Mouse (Mus musculus) gastrocnemius, postnatal 25 days (tissue): ENCODE measurements at regions not wholly inside any gene's neighbourhood (a gene's known extent, or its start where the extent isn't known, plus 50 kb on each side); places are given as distances from the start of the nearest gene placed in this dataset.

ENCODE experiments used
- DNase-seq: peaks from one replicate; pipeline ENCODE4 v3.0.0; 2022

- DNase-seq: no peak
Measured at GRCm38 (mm10) chr6:100476550-100477366, 189.5 kb upstream of the Rybp start.

DNA sequence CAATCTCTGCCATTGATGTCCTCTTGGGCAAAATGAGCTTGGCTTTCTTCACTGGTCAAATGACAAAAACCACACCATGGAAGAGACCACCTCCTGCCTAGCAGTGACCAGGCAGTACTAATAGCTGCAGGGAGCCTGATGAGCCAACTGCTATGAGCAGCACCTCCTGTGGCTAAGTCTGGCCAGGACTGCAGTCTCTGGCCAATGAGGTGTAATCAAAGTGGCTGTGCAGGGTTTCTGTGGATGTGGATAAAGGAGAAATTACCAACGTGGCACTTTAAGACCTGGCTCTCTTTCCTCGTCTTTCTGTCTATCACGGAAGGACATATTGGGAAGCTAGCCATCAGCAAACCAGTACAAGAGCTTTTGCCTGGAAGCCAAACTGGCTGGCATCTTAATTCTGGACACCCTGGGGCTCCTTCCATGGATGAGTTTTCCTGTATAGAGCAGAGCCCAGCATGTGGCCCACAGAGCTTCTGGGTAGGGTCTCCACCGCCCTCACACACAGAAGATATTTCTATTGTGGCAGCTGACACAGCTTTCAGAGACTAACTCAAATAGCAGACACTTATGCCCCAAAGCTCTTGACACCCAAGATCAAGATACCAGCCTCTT lies 188.2 kb upstream of the Rybp start:
- DNase-seq: no peak

GRCm38 (mm10) chr6:100474326-100474725 lies 187.0 kb upstream of the Rybp start:
- no peak for DNase-seq

GRCm38 (mm10) chr6:100470071-100470470 lies 182.8 kb upstream of the Rybp start:
- DNase-seq: no peak

- DNase-seq: no peak
Measured at GRCm38 (mm10) chr6:100462757-100463156, 175.5 kb upstream of the Rybp start.

DNA sequence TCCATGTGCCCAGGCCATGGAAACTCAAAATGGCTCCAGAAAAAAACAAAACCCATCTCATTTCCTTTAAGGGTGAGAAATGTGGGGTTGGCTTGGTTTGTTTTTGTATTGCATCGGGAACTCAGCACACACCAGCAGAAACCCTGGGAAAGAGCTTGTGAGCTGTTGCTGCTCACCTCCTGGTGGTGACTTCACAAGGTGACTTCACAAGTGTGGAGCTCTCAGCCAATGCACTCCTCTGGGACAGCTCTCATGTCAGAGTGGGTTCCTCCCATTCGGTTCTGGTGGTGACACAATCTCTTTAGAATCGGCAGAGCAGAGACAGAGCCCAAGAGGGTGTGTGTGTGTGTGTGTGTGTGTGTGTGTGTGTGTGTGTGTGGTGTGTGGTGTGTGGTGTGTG lies 166.1 kb upstream of the Rybp start:
- no peak for DNase-seq

GRCm38 (mm10) chr6:100452097-100453002 lies 165.1 kb upstream of the Rybp start:
- no peak for DNase-seq

DNA sequence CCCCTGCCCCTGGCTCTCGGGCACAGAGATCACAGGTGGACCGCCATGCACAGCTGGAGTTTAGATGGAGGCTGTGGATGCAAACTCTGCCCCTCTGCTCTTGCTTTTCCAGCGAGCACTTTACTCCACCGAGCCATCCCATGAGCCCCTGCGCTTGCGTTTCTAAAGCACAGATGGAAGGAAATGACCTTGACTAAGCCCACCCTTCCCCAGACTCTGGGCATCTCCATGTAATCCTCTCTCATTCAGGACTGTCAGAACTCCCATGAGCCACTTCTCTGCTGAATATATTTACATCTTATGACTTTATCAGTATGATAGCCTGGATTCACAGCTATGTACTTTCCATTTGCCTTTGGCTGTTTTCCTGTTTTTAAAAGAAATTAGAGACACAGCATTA lies 162.8 kb upstream of the Rybp start:
- no peak for DNase-seq

DNA sequence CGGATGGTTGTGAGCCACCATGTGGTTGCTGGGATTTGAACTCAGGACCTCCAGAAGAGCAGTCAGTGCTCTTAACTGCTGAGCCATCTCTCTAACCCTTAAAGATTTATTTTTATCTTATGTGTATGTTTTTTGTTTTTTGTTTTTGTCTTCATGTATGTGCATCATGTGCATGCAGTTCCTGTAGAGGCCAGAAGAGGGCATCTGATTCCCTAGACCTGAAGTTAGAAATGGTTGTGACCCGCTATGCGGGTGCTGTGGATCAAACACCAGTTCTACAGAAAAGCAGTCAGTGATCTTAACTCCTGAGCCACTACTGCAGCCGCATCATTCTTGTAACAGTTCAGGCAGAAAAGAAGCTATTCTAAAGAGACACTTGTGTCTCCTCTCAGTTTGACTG lies 161.8 kb upstream of the Rybp start:
- DNase-seq: no peak

- DNase-seq: no peak
Measured at GRCm38 (mm10) chr6:100447211-100447610, 159.9 kb upstream of the Rybp start.

- DNase-seq: no peak
Measured at GRCm38 (mm10) chr6:100446804-100447203, 159.5 kb upstream of the Rybp start.

GRCm38 (mm10) chr6:100439071-100439737 lies 151.9 kb upstream of the Rybp start:
- no peak for DNase-seq

DNA sequence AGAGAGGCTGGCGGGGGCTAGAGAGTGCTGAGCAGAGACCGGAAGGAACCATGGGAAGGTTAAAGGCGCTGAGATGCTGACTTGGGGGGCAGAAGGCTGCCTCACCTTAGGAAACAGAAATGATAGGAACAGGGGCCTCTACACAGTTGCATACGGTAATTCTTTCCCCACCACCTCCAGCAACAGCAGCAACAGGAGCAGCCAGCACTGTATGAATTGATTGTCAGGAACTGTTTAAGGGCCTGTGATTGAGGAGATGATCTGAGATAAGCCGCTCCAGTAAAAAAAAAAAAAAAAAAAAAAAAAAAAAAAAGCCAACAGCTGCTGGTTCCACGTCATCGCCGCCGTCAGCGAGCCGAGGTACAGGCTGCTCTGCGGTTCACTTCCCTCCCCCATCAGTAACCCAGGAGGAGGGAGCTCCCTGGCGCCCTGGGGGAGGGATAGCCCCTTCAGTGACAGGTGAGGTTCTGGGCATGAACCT lies 151.3 kb upstream of the Rybp start:
- DNase-seq: no peak

DNA sequence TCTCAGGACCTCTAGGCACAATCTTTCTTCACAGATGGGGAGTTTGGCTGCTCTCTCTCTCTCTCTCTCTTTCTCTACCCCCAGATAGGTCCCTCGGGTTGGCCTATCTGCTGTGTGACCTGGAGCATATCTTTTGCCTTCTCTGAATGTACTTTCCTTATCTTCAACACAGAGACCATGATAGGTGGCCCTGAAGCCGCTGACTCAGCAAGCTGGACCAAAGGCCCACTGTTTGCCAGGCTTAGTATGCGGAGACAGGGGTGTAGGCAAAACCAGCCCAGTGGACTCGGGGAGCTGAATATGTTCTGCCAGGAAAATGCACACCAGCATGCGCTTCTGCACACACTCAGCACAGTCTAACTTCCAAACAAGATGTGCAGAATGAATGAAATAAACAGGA lies 150.7 kb upstream of the Rybp start:
- no peak for DNase-seq

DNA sequence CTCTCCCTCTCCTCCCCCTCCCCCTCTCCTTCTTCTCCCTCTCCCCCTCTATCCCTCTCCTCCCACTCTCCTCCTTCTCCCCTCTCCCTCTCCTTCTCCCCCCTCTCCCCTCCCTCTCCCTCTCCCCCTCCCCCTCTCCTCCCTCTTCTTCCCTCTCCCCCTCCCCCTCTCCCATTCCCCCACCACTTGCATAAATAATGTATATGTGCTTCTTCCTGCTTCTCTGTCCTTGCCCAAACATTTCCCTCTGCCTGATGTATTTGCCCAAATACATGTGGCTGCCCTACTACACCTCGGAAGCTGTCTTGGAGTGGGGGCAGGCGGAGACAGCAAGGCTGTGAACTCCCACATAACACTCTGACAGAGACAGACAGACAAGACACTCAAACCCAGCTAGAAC lies 149.2 kb upstream of the Rybp start:
- DNase-seq: no peak

DNA sequence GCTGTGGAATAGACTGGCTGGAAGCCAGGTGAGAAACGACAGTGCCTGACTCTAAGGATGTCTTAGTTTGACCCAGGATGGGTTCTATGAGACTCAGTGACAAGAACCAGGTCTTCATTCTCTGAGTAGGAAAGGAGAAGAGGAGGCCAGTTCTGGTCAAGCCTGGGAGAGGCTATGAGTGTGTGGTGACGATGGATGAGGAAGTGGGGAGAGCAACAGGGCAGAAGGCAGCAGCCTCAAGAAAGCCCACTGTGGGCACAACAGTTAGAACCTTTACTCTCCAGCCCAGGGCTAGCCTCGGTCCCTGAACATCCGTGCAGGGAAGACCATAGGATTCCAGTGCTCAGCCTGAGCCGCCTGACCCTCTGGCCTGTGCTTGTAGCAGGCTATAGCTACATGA lies 147.9 kb upstream of the Rybp start:
- no peak for DNase-seq

DNA sequence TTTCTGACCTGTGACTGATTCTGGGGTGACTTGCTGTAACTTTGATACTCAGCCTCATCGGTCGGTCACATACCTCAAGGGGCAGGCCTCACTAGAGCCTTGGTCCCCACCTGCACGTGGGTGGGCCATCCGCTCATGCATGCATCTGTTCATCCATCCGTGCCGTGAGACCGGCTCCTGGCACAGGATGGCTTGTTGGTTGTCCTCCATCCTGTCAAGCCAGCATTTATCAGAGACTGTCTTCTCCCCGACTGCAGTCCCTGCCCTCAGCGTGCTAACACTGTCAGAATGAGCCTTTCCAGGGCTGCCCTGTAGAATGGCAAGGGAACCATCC lies 146.2 kb upstream of the Rybp start:
- no peak for DNase-seq

GRCm38 (mm10) chr6:100432688-100433533 lies 145.6 kb upstream of the Rybp start:
- no peak for DNase-seq

DNA sequence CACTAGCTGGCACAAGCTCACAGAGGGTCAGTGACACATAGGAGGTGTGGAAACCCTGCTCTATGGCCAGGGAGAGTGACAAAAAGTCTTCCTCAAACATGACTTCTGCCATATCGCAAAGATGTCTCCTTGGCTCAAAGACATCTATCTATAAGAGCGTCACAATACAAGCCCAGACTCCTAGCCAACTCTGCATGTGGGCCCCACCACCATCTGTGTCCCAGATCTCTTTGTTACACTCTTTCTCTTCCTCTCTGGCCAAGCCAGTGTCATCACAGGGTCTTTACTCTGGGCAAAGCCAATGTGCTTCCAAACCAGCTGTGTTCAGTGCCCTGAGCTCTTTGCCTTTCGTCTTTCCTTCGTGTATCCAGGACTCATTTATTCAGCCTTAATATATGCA lies 143.0 kb upstream of the Rybp start:
- DNase-seq: no peak

DNA sequence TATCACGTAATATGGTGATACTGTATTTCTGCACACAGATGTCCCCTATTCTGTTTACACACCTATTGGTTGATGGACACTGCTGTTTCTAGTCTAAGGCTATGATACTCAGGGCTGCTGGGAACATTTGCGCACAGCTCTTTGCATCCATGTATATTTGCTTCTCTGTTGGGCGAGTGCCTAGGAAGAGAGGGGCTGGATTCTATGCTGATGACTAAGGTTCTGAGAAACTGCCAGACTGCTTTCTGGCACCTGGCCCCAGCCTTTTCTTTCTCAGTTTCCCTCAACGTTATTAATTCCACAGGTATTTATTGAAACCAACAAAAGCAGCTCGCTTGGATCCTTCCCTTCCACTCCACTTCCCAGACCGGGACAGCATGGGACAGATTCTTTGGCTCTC lies 142.2 kb upstream of the Rybp start:
- DNase-seq: no peak

DNA sequence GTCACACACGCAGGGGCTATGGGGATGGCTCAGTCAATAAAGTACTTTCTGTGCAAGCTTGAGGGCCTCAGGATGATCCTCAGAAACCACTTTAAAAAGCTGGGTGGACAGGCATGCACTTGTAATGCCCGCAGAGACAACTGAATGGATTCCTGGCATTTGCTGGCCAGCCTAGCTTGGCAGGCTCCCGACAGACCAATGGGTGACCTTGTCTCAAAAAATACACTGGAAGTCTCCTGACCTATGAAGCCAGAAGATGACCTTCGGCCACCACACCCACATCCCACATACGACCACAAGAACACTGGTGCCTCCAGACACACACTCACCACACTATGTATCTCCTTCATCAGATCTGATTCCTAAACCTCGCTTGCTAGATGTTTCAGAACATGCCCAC lies 141.5 kb upstream of the Rybp start:
- DNase-seq: no peak

DNA sequence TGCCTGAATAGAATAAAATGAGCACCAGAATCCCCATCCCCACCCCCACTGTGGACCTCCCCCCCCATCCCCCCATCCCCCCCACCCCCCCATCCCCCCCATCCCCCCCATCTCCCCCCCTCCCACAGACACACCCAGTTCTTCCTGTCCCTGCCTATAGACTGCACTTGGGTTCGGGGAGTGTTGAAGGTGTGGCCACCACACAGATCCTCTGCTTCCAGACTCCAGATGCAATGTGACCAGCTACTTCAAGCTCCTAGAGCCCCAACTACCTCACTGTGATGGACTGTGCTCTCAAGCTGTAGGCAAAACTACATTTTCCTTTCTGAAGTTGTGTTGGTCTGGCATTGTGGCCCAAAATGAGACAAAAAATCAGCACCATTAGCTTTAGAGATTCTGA lies 138.3 kb upstream of the Rybp start:
- DNase-seq: no peak
